Mouse (Mus musculus) A20 (cell line): ENCODE data around the gene Upk3a.
A peak's percentile ranks its signal among the peaks of the same experiment; 100 is the strongest.
"Not testable (repeated sequence)": the region's sequence is repeated elsewhere in the genome, so short reads cannot be mapped to it uniquely, and the experiment has no call there.

Experiments
- DNase-seq: peaks from one replicate; pipeline ENCODE4 v3.0.0-alpha.2; 2011; ENCODE audit warnings: low read depth, low spot score

Gene Upk3a

GRCm38 (mm10) chr15:84999911-85000310 is 17.0 kb upstream of the Upk3a start:
- peak; percentile 93 for DNase-seq

GRCm38 (mm10) chr15:85000984-85001982 is 15.7 kb upstream of the Upk3a start:
- peak; percentile 90 for DNase-seq

DNA sequence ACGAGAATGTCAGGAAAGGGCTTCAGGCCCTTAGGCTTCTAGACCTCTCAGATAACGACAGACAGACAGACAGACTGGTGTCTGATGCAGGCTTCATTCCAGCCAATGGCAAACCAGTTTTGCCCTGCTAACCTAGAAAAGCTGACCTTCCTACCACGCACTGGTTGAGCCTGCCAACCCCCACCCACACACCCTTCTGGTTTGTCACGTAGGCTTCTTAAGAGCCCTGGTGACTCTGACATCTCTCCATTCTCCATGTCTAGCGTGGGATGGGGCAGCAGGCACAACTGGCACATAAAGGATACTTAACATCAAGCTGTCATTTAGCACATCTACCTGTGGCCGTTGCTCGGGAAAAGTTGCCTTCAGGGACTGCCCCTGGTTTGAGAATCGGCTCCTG is 7.3 kb upstream of the Upk3a start:
- DNase-seq: no peak

GRCm38 (mm10) chr15:85011895-85012661 is 4.9 kb upstream of the Upk3a start:
- DNase-seq: no peak

- no peak for DNase-seq
These were observed 4.3 kb upstream of the Upk3a start for GRCm38 (mm10) chr15:85012662-85013054.

GRCm38 (mm10) chr15:85015771-85016170 is 1.2 kb upstream of the Upk3a start:
- DNase-seq: no peak

GRCm38 (mm10) chr15:85022211-85022610 is 5.3 kb downstream of the Upk3a start:
- DNase-seq: no peak

DNA sequence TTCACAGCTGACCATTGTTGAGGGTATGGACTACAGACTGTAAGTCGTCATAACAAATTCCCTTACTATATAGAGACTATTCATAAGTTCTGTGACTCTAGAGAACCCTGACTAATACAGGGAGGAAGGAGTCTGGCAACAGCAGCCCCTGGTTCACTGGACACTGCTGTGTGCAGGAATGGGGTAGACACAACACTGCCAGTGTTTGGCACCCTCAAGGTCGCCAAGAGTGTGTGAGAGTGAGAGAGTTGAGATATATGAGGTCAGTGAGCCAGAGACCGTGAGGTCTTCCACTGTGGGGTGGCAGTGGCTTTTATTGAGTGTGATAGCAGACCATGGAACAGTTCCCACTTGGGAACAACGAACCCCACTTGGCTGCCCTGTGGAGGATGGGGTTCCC is 9.3 kb downstream of the Upk3a start:
- no peak for DNase-seq

- DNase-seq: no peak
These were observed 10.8 kb downstream of the Upk3a start for GRCm38 (mm10) chr15:85027740-85028139.

- DNase-seq: not testable (repeated sequence)
These were observed 11.7 kb downstream of the Upk3a start, which contains the start of gene Fam118a for GRCm38 (mm10) chr15:85028648-85029047. Gene Fam118a (plus strand): TSS chr15:85028948.

- not testable (repeated sequence) for DNase-seq
These were observed 13.7 kb downstream of the Upk3a start for GRCm38 (mm10) chr15:85030643-85031042.

- DNase-seq: no peak
These were observed 14.9 kb downstream of the Upk3a start for GRCm38 (mm10) chr15:85031866-85032265.

DNA sequence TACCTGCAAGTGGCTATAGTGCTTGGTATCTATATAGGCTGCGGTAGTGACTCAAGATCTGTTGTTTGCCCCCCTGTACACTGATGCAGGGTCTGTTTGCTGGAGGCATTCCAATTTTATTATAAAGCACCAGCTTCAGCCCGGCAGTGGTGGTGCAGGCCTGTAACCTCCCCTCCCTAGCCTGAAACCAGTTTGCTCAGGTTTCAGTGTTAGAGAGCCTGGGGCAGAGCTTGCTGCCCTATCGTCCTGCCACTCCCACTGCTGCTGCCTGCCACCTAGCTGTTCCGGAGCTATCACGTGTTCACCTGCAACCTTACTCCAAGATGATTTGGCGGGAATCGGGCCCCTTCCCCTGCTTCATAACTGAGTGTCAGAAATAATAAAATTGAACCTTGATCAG is 17.0 kb downstream of the Upk3a start:
- DNase-seq: not testable (repeated sequence)

GRCm38 (mm10) chr15:85036566-85037342 is 19.8 kb downstream of the Upk3a start:
- DNase-seq: peak; percentile 99

DNA sequence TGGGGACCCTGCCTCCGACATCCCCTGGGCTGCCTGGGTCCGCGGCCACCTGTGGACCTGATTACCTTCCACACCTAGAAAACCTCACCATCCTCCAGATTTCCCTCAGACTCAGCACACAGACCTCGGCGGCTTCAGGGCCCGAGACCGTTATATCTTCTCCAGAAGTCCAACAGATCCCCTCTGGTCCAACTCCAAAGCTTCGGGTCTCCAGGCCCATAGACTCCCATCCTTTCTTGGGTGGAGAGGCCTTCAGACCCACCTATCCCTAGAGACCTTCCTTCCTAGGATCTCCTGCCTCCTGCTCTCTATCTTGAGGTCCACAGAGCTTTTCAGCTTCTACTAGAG is 20.4 kb downstream of the Upk3a start:
- DNase-seq: no peak

GRCm38 (mm10) chr15:85041546-85042225 is 24.7 kb downstream of the Upk3a start:
- DNase-seq: peak; percentile 75

GRCm38 (mm10) chr15:85042361-85042954 is 25.5 kb downstream of the Upk3a start:
- peak; percentile 92 for DNase-seq

DNA sequence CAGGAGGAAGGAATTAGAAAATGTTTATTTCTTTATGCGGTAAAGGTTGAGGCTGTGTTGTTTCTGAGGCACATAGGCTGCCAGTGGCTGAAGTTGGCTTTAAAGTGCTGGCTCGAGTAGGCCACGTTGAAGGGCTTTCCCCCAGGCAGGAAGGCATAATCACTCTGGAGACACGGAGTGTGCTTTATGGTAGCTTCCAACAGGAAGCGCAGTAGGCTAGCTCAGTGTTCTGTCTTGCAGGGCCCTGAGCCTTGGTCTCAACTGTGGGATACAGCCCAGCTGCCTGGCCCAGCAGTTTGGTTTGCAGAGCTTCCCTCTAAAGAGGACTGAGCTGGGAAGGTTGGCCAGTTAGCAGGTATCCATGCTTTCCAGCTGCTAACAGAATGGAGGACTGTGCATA is 26.2 kb downstream of the Upk3a start:
- DNase-seq: no peak

- DNase-seq: no peak
These were observed 26.8 kb downstream of the Upk3a start for GRCm38 (mm10) chr15:85043761-85044160.

- DNase-seq: no peak
These were observed 29.4 kb downstream of the Upk3a start for GRCm38 (mm10) chr15:85046230-85046950.
